Mouse (Mus musculus) liver, adult 2 months (tissue): Measurements from ENCODE around the gene Runx2. TPM values are rescaled to one million over a fixed set of nuclear protein-coding genes. Genes with fewer than 3 reads are reported as not detected.

Source experiments
- DNase-seq: peaks from one replicate; pipeline ENCODE4 v3.0.0-alpha.2; 2011; ENCODE audit warnings: low read depth, low spot score; ENCODE audit errors: extremely low read depth
- H3K27ac ChIP-seq: fragments of 200-500 bp; replicated peaks from 2 replicates; pipeline ENCODE4 v1.5.1; 2012; ENCODE audit warnings: low read depth, mild to moderate bottlenecking, control low read depth, inconsistent platforms, low read length; ENCODE audit not compliant: insufficient read depth
- H3K27me3 ChIP-seq: fragments of 200-500 bp; 2 replicates; pipeline ENCODE4 v1.6.1; 2012; ENCODE audit warnings: mild to moderate bottlenecking, moderate library complexity, low read length, inconsistent platforms; ENCODE audit not compliant: control insufficient read depth, insufficient read depth
- H3K36me3 ChIP-seq: fragments of 200-500 bp; 2 replicates; pipeline ENCODE4 v1.6.1; 2012; ENCODE audit warnings: low read length, inconsistent platforms; ENCODE audit not compliant: control insufficient read depth, insufficient read depth
- H3K4me1 ChIP-seq: fragments of 200-500 bp; 2 replicates; pipeline ENCODE4 v1.6.1; 2011; ENCODE audit warnings: low read length; ENCODE audit not compliant: control insufficient read depth, insufficient read depth
- H3K4me3 ChIP-seq: fragments of 200-500 bp; 2 replicates; pipeline ENCODE4 v1.5.1; 2011; ENCODE audit warnings: low read depth, mild to moderate bottlenecking, control low read depth, low read length, moderate library complexity; ENCODE audit not compliant: insufficient read depth
- H3K79me2 ChIP-seq: fragments of 200-500 bp; 2 replicates; pipeline ENCODE4 v1.6.1; 2012; ENCODE audit warnings: inconsistent platforms, mild to moderate bottlenecking, low read length, moderate library complexity; ENCODE audit not compliant: control insufficient read depth, insufficient read depth
- H3K9ac ChIP-seq: fragments of 200-500 bp; 2 replicates; pipeline ENCODE4 v1.6.1; 2012; ENCODE audit warnings: low read depth, mild to moderate bottlenecking, control low read depth, inconsistent platforms, low read length
- CTCF ChIP-seq: fragments of 200-500 bp; IDR thresholded peaks from 2 replicates; pipeline ENCODE4 v1.5.1; 2011; ENCODE audit warnings: low read depth, low read length, control low read depth
- POLR2A ChIP-seq: fragments of 200-500 bp; IDR thresholded peaks from 2 replicates; pipeline ENCODE4 v1.6.1; 2011; ENCODE audit warnings: low read length, control low read depth; ENCODE audit not compliant: insufficient read depth; ENCODE audit errors: extremely low read depth
- WGBS: fragments of 180-500 bp; shearing (Covaris S2); methylation state at CpG from one replicate; pipeline ENCODE4 v1.1.7; 2018; 5-methylcytosine and 5-hydroxymethylcytosine counted together
- polyA plus RNA-seq: library from polyadenylated mRNA; depleted of rRNA; stranded (reverse); fragments of >200 nt; gene quantifications from 2 replicates; pipeline ENCODE4 v1.2.3, GENCODE M21; 2012
- total RNA-seq: library from RNA; depleted of rRNA; stranded (reverse); fragments of >200 nt; gene quantifications from 2 replicates; pipeline ENCODE4 v1.2.3, GENCODE M21; 2014

The Runx2 gene
- total and polyA plus RNA-seq, 2 experiments, result 0.09 to 0.21 TPM

DNA sequence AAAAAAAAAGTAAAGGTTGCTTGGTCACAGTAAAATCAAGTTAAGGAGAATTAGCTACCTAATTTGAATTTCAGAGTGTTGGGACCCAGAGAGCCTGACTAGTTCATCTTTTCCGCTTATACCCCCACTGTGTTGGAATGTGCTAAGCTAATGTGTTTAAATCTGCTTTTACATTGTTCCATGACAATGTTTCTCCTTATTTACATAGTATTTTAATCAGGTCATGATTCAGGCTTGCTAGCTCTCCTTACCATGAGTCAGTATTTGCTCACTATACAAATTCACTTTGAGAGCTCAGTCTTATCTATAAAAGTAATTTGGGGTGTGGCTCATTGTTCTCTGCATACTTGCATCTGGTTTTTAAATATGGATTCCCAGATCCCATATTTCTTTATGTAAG is 47.2 kb downstream of the Runx2 start:
- H3K36me3 ChIP-seq, result no peaks in the 10 kb centered on the region
- H3K4me1 ChIP-seq, result no peaks in the 10 kb centered on the region
- H3K79me2 ChIP-seq, result no peaks in the 10 kb centered on the region
- TF ChIP-seq POLR2A (no peak), CTCF (no peak)
- no peak overlapping the region for H3K27ac ChIP-seq
- 91% methylated on average over 1 of the region's 1 CpGs for WGBS
- no peak overlapping the region for H3K4me3 ChIP-seq
- no peaks in the 10 kb centered on the region for H3K27me3 ChIP-seq
- H3K9ac ChIP-seq, result no peak overlapping the region
- no peak for DNase-seq

GRCm38 (mm10) chr17:44766975-44767374 is 47.6 kb downstream of the Runx2 start:
- H3K4me3 ChIP-seq, result no peak overlapping the region
- H3K36me3 ChIP-seq, result no peaks in the 10 kb centered on the region
- TF ChIP-seq POLR2A (no peak), CTCF (no peak)
- WGBS, result 62% methylated on average over 2 of the region's 2 CpGs
- H3K27ac ChIP-seq, result no peak overlapping the region
- H3K4me1 ChIP-seq, result no peaks in the 10 kb centered on the region
- H3K79me2 ChIP-seq, result no peaks in the 10 kb centered on the region
- no peaks in the 10 kb centered on the region for H3K27me3 ChIP-seq
- no peak overlapping the region for H3K9ac ChIP-seq
- no peak for DNase-seq

GRCm38 (mm10) chr17:44766318-44766717 is 48.3 kb downstream of the Runx2 start:
- DNase-seq, result no peak
- TF ChIP-seq CTCF (no peak), POLR2A (no peak)

DNA sequence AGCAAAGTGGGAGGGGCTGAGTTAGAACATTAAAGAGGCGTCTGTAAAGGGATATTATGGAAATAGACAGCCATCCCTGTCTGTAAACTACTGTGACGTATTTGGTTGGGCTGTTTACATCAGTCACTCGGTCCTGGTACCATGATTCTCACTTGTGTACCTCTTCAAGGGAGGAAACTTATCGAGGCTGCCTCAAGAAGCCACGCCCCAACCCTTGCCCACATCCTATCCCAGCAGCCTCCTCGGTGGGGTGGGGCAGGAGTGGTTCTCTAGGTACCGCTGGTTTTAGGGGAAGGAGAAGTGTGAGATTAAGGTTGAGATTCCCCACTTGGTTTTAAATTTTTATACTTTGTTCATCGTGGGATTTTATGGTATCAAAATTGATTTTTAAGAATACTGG is 69.2 kb downstream of the Runx2 start:
- no peak overlapping the region for H3K9ac ChIP-seq
- DNase-seq, result no peak
- no peaks in the 10 kb centered on the region for H3K27me3 ChIP-seq
- H3K27ac ChIP-seq, result no peak overlapping the region
- no peak overlapping the region for H3K4me3 ChIP-seq
- 85% methylated on average over 8 of the region's 8 CpGs for WGBS
- H3K4me1 ChIP-seq, result no peaks in the 10 kb centered on the region
- no peak for TF ChIP-seq CTCF
- H3K36me3 ChIP-seq, result no peaks in the 10 kb centered on the region
- no peaks in the 10 kb centered on the region for H3K79me2 ChIP-seq

More at GRCm38 (mm10) chr17:44766318-44766717, 48.3 kb downstream of the Runx2 start:
- H3K4me3 ChIP-seq, result no peak overlapping the region
- 79% methylated on average over 11 of the region's 11 CpGs for WGBS
- H3K9ac ChIP-seq, result no peak overlapping the region
- no peaks in the 10 kb centered on the region for H3K27me3 ChIP-seq
- H3K27ac ChIP-seq, result no peak overlapping the region
- no peaks in the 10 kb centered on the region for H3K4me1 ChIP-seq
- no peaks in the 10 kb centered on the region for H3K79me2 ChIP-seq
- no peaks in the 10 kb centered on the region for H3K36me3 ChIP-seq

- peak; percentile 72 for TF ChIP-seq CTCF
- TF ChIP-seq POLR2A, result no peak
- Histone ChIP-seq H3K4me3 (no peak overlapping the region), H3K36me3 (no peaks in the 10 kb centered on the region), H3K27ac (no peak overlapping the region), H3K27me3 (no peaks in the 10 kb centered on the region), H3K9ac (no peak overlapping the region), H3K4me1 (no peaks in the 10 kb centered on the region), H3K79me2 (no peaks in the 10 kb centered on the region)
- 48% methylated on average over 3 of the region's 3 CpGs for WGBS
- no peak for DNase-seq
Observed at GRCm38 (mm10) chr17:44743780-44744179, 70.8 kb downstream of the Runx2 start.

GRCm38 (mm10) chr17:44742246-44742645 is 72.4 kb downstream of the Runx2 start:
- Histone ChIP-seq H3K79me2 (no peaks in the 10 kb centered on the region), H3K4me1 (no peaks in the 10 kb centered on the region), H3K27ac (no peak overlapping the region), H3K9ac (no peak overlapping the region), H3K4me3 (no peak overlapping the region), H3K36me3 (no peaks in the 10 kb centered on the region), H3K27me3 (peaks cover 13% of the 10 kb centered on the region)
- 81% methylated on average over 9 of the region's 9 CpGs for WGBS
- DNase-seq, result no peak
- TF ChIP-seq POLR2A, result no peak
- TF ChIP-seq CTCF, result no peak
